Mouse (Mus musculus) bone marrow, adult 2 months (tissue): ENCODE measurements around the gene Lamtor4.

Source experiments
- CTCF ChIP-seq: fragments of 200-500 bp; IDR thresholded peaks from 2 replicates; pipeline ENCODE4 v1.5.1; 2011; ENCODE audit warnings: low read length, control low read depth; ENCODE audit not compliant: control insufficient read depth, insufficient read depth
- POLR2A ChIP-seq: fragments of 200-500 bp; IDR thresholded peaks from 2 replicates; pipeline ENCODE4 v1.6.1; 2011; ENCODE audit warnings: low read depth, mild to moderate bottlenecking, control low read depth, low read length, borderline replicate concordance; ENCODE audit not compliant: control insufficient read depth

GRCm38 (mm10) chr5:138267114-138267513 lies 11.8 kb downstream of the Lamtor4 start:
- TF ChIP-seq CTCF (no peak), POLR2A (no peak)
